Mouse (Mus musculus) midbrain, embryonic 16.5 days (tissue): ENCODE results near the gene Cfap73. TPM values are rescaled to one million over a fixed set of nuclear protein-coding genes. Genes with fewer than 3 reads are reported as not detected.

Experiments used
- ATAC-seq: fragments of 200-750 bp; cut with Nextera tagmentation; 2 replicates; pipeline ENCODE4 v1.8.0; 2017; ENCODE audit warnings: moderate TSS enrichment
- H3K27ac ChIP-seq: fragments of 300-500 bp; sonication (generic); 2 replicates; pipeline ENCODE4 v1.5.1; 2014; ENCODE audit warnings: mild to moderate bottlenecking, low read length, mixed read lengths
- H3K27me3 ChIP-seq: fragments of 300-500 bp; sonication (generic); 2 replicates; pipeline ENCODE4 v1.6.1; 2014; ENCODE audit warnings: low read depth, low read length, mixed read lengths; ENCODE audit not compliant: control insufficient read depth, insufficient read depth
- H3K36me3 ChIP-seq: fragments of 300-500 bp; sonication (generic); 2 replicates; pipeline ENCODE4 v1.6.1; 2014; ENCODE audit warnings: mild to moderate bottlenecking, low read length, moderate library complexity, mixed read lengths; ENCODE audit not compliant: control insufficient read depth, insufficient read depth
- H3K4me1 ChIP-seq: fragments of 300-500 bp; sonication (generic); 2 replicates; pipeline ENCODE4 v1.6.1; 2014; ENCODE audit warnings: mild to moderate bottlenecking, low read length, mixed read lengths; ENCODE audit not compliant: control insufficient read depth, insufficient read depth
- H3K4me2 ChIP-seq: fragments of 300-500 bp; sonication (generic); 2 replicates; pipeline ENCODE4 v1.6.1; 2014; ENCODE audit warnings: mild to moderate bottlenecking, low read length, mixed read lengths
- H3K4me3 ChIP-seq: fragments of 300-500 bp; sonication (generic); 2 replicates; pipeline ENCODE4 v1.5.1; 2014; ENCODE audit warnings: low read depth, mild to moderate bottlenecking, low read length, moderate library complexity, mixed read lengths
- H3K9ac ChIP-seq: fragments of 300-500 bp; sonication (generic); 2 replicates; pipeline ENCODE4 v1.6.1; 2014; ENCODE audit warnings: low read depth, low read length, mixed read lengths
- H3K9me3 ChIP-seq: fragments of 300-500 bp; sonication (generic); replicated peaks from 2 replicates; pipeline ENCODE4 v1.6.1; 2014; ENCODE audit warnings: mild to moderate bottlenecking, low read length, mixed read lengths; ENCODE audit not compliant: control insufficient read depth, poor library complexity, severe bottlenecking
- WGBS: fragments of 180-500 bp; shearing (Covaris S2); extraction: QIAGEN DNeasy Blood & Tissue Kit; methylation state at CpG from one replicate; pipeline ENCODE4 v1.1.7; 2014; 5-methylcytosine and 5-hydroxymethylcytosine counted together
- polyA plus RNA-seq: library from polyadenylated mRNA; unstranded; fragments of >200 nt; fragmentation: Nextera tagmentation; extraction: Ambion mirVana; gene quantifications from 2 replicates; pipeline ENCODE4 v1.2.1, GENCODE M21; 2015

Cfap73 gene
- polyA plus RNA-seq, result 0.47 and 1.2 TPM in 2 replicates

DNA sequence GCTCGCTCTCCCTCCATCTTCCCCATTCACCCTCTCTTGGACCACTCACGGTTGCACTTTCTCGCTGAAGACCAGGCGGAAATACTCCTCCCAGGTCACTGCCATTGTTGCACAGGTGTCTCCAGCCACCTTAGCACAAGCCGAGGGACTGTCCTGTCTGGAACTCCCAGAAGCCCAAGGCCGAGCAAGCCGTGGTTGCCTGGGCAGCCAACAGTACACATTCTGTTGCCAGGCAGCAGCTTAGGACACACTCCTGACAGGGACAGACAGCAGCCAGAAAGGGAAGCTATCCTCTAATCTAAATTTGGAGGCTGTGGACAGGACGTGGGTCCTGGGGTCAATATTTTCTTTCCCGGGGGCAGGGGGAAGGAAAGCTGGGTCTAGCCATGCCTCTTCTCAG is at the start of gene Cfap73:
Cfap73 (minus strand) TSS at position 105 of the 400 bp plus-strand sequence.
- Histone ChIP-seq H3K27me3 (no peaks in the 10 kb centered on the region), H3K4me3 (no peak within 1 kb of the TSS), H3K4me2 (no peak within 1 kb of the TSS), H3K27ac (no peak within 1 kb of the TSS), H3K9ac (no peak within 1 kb of the TSS), H3K36me3 (no peaks in the 10 kb centered on the region), H3K9me3 (no peaks in the 10 kb centered on the region), H3K4me1 (peaks cover 3% of the 10 kb centered on the region; the same call in 1 of the 2 replicates)
- ATAC-seq, result no peak
- WGBS, result 49% methylated on average over 9 of the region's 9 CpGs

DNA sequence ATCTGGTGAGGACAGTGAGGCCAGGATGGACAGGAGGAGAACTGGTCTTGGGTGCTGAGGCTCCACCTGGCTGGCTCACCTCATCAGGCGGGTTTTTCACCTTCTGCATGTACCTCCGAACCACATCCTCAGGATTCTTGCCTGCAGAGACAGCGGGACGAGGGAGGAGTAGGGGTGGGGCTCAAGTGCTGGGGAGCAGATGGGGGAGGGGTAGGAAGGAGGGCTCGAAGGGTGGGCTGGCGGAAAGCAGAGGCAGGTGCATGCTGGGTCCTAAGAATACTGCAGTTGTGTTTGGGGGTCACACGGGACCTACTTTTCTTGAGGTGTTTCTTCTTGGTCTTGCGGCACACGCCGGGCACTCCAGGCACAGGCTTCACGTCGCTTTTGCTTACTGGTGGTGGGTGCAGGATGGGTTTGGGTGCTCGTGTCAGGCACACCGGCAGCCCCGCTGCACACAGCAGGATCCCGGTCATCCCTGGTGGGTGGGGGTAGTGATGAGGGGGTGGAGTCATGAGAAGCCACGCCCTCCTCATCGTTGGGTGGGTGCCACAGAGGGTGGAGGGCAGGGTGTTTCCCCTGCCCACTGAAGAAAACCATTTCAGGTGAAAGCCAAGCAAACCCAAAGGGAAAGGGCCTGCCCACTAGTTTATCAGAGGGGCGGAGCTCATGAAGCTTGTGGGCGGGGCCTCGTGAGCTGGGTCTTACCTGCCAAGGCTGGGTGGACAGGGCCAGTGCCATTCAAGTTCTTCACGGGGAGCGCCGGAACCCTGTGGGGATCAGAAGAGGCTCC is 49.1 kb upstream of the Cfap73 start:
- Histone ChIP-seq H3K9ac (no peak overlapping the region), H3K9me3 (no peaks in the 10 kb centered on the region), H3K27ac (no peak overlapping the region), H3K4me2 (no peak overlapping the region), H3K36me3 (peaks cover 34% of the 10 kb centered on the region), H3K4me1 (peaks cover 12% of the 10 kb centered on the region), H3K27me3 (no peaks in the 10 kb centered on the region), H3K4me3 (no peak overlapping the region)
- ATAC-seq, result no peak
- 10% methylated on average over 24 of the region's 24 CpGs for WGBS

DNA sequence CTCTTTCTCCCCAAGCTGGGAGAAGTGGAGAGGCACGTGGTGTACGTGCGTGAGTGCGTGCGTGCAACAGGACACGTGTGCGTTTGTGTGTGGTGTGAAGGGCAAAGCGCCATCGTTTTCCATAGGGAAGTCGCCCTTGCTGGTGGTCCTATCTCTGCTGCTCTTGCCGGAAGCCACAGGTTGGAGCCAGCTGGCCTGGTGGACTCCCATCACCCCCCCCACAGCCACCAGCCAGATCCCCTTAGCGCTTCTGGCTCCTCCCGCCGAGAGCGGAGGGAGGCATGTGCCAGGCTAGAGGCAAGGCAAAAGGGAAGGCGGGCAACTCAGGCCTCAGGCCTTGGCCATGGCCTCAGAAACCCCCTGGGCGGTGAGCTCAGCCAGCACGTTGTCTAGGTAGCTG is 46.9 kb upstream of the Cfap73 start:
- ATAC-seq, result no peak
- H3K36me3 ChIP-seq, result peaks cover 25% of the 10 kb centered on the region
- no peaks in the 10 kb centered on the region for H3K27me3 ChIP-seq
- 79% methylated on average over 18 of the region's 18 CpGs for WGBS
- H3K9me3 ChIP-seq, result no peaks in the 10 kb centered on the region
- H3K27ac ChIP-seq, result peak overlapping the region; percentile 84
- H3K4me2 ChIP-seq, result no peak overlapping the region
- H3K4me3 ChIP-seq, result no peak overlapping the region
- H3K4me1 ChIP-seq, result peaks cover 12% of the 10 kb centered on the region
- no peak overlapping the region for H3K9ac ChIP-seq

DNA sequence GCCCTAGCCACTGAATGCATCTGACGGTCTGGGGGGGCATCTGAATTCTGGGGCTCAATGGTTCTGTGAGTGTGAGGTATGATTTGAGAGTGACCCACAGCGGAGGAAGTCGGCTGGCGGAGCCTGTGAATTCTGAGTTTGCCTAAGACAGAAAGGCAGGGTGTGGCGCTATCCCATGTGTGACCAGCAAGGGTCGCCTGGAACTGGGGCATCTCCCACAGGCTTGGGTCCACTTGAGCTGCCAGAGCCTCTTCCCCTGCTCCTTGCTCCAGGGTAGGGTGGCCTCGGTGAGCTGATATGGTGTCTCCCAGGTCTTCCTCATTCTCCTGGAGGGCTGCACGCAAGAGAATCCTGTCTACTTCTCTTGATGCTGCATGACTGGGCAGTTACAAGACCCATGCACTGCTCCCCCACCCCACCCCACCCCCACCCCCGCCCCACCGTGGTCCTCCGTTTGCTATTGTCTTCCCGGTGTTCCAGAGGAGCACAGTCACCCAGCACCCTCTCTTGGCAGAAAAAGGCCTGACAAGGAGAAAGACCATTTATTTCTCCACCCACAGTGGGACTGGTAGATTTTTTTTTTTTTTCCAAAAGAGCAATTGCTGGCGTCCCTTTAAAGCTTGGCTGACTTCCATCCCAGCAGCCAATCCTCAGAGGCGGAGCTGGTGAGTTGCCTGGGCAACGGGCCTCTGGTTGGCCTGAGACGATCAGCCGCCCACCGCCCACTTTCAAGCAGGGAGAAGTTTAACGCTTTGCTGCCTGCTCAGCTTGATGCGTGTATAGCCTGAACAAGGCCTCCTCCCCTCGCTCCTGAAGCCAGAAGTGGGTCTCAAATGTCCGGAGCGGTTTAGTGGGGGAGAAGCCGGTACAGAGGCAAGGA is 45.9 kb upstream of the Cfap73 start:
- 1% methylated on average over 24 of the region's 24 CpGs for WGBS

DNA sequence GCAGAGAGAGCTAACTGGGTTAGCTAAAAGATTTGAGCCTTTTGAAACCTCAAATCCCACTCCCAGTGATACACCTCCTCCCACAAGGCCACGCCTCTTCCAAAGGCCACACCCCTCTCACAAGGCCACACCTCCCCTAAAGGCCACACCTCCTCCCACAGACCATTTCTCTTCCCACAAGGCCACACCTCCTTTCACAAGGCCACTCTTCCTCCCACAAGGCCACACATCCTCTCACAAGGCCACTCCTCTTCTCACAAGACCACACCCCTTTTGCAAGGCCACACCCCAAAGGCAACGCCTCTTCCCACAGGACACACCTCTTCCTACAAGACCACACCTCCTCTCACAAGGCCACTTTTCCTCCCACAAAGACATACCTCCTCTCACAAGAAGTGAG is 43.5 kb upstream of the Cfap73 start:
- peaks cover 8% of the 10 kb centered on the region; the same call in 1 of the 2 replicates for H3K36me3 ChIP-seq
- H3K4me3 ChIP-seq, result no peak overlapping the region
- no peaks in the 10 kb centered on the region for H3K9me3 ChIP-seq
- no peak overlapping the region for H3K9ac ChIP-seq
- H3K4me2 ChIP-seq, result no peak overlapping the region
- 30% methylated on average over 2 of the region's 2 CpGs for WGBS
- H3K4me1 ChIP-seq, result peaks cover 18% of the 10 kb centered on the region
- no peak overlapping the region for H3K27ac ChIP-seq
- ATAC-seq, result no peak
- no peaks in the 10 kb centered on the region for H3K27me3 ChIP-seq

More for the DNA sequence above, 45.9 kb upstream of the Cfap73 start:
- Histone ChIP-seq H3K4me1 (peaks cover 12% of the 10 kb centered on the region), H3K9ac (peak overlapping the region; percentile 54), H3K4me3 (peak overlapping the region; percentile 15), H3K36me3 (peaks cover 16% of the 10 kb centered on the region), H3K27ac (peak overlapping the region; percentile 84), H3K9me3 (no peaks in the 10 kb centered on the region), H3K4me2 (peak overlapping the region; percentile 44), H3K27me3 (no peaks in the 10 kb centered on the region)
- peak; percentile 87 for ATAC-seq

DNA sequence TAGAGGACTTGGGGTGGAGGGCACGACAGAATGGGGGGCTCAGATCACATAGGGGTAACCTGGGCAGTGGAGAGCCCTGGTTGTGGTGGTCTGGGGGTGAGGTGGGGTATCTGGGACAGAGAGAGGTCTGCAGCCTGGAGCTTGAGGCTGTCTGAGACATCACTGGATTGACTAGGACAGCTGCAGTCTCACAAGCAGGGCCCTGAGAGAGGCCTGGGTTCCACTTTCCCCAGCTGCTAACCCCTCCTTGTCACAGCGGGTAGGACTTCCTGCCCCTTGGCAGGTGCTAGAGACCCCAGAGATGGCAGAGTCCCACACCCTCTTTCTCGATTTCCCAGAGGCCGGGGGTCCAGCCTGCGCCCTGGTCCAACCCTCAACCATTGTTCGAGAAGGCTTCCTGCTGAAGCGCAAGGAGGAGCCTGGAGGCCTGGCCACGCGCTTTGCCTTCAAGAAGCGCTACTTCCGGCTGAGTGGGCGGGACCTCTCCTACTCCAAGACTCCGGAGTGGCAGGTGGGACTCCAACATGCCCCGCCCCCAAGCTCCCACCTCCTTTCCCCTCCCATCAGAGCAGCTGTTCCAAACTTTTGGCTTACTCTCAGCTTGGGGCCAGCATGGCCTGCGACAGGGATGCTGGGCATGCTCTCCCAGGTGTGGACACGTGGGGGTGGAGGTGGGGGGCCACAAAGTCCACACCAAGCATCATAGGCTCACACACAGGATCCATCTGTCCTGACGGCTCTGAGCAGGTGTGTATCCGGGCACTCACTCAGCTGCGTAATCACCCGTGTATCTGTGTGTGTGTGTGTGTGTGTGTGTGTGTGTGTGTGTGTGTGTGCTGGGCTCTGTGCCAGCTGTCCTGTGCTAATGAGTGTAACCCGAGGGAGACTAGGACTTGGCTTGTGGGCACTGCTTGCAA is 40.5 kb upstream of the Cfap73 start:
- H3K9ac ChIP-seq, result no peak overlapping the region
- ATAC-seq, result no peak; the same call in 1 of the 2 replicates
- H3K27me3 ChIP-seq, result no peaks in the 10 kb centered on the region
- no peak overlapping the region for H3K27ac ChIP-seq
- peaks cover 8% of the 10 kb centered on the region for H3K4me1 ChIP-seq
- no peak overlapping the region for H3K4me2 ChIP-seq
- no peaks in the 10 kb centered on the region for H3K36me3 ChIP-seq
- 31% methylated on average over 21 of the region's 21 CpGs for WGBS
- H3K4me3 ChIP-seq, result no peak overlapping the region
- H3K9me3 ChIP-seq, result no peaks in the 10 kb centered on the region

DNA sequence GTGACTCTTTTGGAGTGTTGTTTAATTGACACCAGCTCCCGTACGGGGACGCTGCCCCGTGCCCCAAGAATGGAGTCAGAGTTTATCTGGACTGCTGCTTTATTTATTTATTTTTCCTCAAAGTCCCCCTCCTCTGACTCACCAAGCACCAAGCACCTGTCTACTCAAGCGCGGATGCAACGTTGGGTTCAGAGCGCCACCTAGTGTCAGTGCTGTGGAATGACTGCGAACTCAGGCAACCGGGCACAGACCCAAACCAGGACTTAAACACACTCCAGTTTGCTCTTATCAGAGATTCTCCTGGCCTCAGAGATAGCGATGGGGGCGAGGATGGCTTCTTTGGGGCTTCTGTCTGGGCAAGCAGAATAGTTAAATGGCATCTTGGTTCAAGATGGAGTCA is 39.6 kb upstream of the Cfap73 start:
- 12% methylated on average over 12 of the region's 12 CpGs for WGBS
- ATAC-seq, result no peak

DNA sequence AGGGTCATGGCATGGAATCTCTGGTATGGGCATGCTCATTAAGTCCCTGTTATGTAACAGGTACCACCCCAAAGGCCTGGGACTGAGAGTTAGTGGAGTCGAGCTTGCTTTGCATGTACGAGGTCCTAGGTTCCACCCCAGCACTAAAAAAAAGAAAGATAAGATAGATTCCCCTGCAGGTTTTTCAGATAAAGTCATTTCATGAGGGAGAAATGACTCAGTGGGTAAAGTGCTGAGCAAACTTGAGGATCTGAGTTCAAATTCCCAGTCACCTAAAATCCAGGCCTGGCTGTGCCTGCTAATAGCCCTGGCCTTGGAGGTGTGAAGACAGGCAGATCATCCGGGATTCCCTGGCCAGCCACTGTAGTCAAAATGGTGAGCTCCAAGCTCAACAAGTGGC is 37.8 kb upstream of the Cfap73 start:
- H3K36me3 ChIP-seq, result no peaks in the 10 kb centered on the region
- H3K9ac ChIP-seq, result no peak overlapping the region
- no peak overlapping the region for H3K4me3 ChIP-seq
- no peak overlapping the region for H3K4me2 ChIP-seq
- 0 out of 2 replicates have a peak, but pooled peaks cover 6% of the 10 kb centered on the region for H3K4me1 ChIP-seq
- no peak overlapping the region for H3K27ac ChIP-seq
- no peak for ATAC-seq
- H3K9me3 ChIP-seq, result no peaks in the 10 kb centered on the region
- H3K27me3 ChIP-seq, result no peaks in the 10 kb centered on the region
- WGBS, result 81% methylated on average over 3 of the region's 3 CpGs

More for the DNA sequence above, 39.6 kb upstream of the Cfap73 start:
- Histone ChIP-seq H3K27ac (no peak overlapping the region), H3K27me3 (no peaks in the 10 kb centered on the region), H3K9ac (no peak overlapping the region), H3K4me3 (no peak overlapping the region), H3K4me1 (0 out of 2 replicates have a peak, but pooled peaks cover 6% of the 10 kb centered on the region), H3K36me3 (no peaks in the 10 kb centered on the region), H3K9me3 (no peaks in the 10 kb centered on the region), H3K4me2 (no peak overlapping the region)
